Mouse (Mus musculus) adrenal gland, postnatal 10 days (tissue): ENCODE measurements at regions not wholly inside any gene's neighbourhood (a gene's known extent, or its start where the extent isn't known, plus 50 kb on each side); places are given as distances from the start of the nearest gene placed in this dataset.

Source experiments
- DNase-seq: peaks from one replicate; pipeline ENCODE4 v3.0.0; 2021; ENCODE audit warnings: mixed read lengths

GRCm38 (mm10) chr1:71472691-71473090 is 58.0 kb upstream of the Abca12 start:
- DNase-seq: no peak

GRCm38 (mm10) chr1:71483149-71483548 is 68.4 kb upstream of the Abca12 start:
- DNase-seq: no peak

- no peak for DNase-seq
These were observed 62.4 kb upstream of the Atic start for GRCm38 (mm10) chr1:71494576-71494975.

- peak; percentile 10 for DNase-seq
These were observed 51.1 kb upstream of the Atic start for GRCm38 (mm10) chr1:71505898-71506297.

GRCm38 (mm10) chr1:71506534-71506933 is 50.4 kb upstream of the Atic start:
- DNase-seq: no peak
